Mouse (Mus musculus) common myeloid progenitor, adult 5-6 weeks (primary cell): ENCODE data around the gene Gng2. TPM values are rescaled to one million over a fixed set of nuclear protein-coding genes. Genes with fewer than 3 reads are reported as not detected.
"Not testable (repeated sequence)": the region's sequence is repeated elsewhere in the genome, so short reads cannot be mapped to it uniquely, and the experiment has no call there.

Source experiments
- ATAC-seq: replicated peaks from 2 replicates; pipeline ENCODE4 v1.8.0; 2016; ENCODE audit warnings: low read depth, mild to moderate bottlenecking, moderate TSS enrichment, inconsistent platforms; ENCODE audit not compliant: poor library complexity, severe bottlenecking
- total RNA-seq: library from RNA; stranded (forward); fragments of 200-1000, 187-1606 nt; gene quantifications from 2 replicates; pipeline ENCODE4 v1.2.3, GENCODE M21; 2017

Gene Gng2
- total RNA-seq, 1 experiment from 2014 or later: 38.7 TPM

- no peak for ATAC-seq
Observed at GRCm38 (mm10) chr14:19867286-19867935, 110.0 kb downstream of the Gng2 start.

DNA sequence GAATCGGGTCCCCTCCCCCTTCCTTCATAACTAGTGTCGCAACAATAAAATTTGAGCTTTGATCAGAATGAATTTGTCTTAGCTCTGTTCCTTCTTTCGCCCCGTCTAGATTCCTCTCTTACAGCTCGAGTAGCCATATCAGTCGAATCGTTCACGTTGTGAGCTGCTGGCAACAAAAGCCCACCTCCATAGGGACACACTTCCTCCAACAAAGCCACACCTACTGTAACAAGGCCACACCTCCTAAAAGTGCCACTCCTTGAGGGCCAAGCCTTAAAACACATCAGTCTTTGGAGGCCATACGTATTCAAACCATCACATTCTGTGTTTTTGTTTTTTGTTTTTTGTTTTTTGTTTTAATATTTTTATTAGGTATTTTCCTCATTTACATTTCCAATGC, 112.3 kb downstream of the Gng2 start:
- ATAC-seq: not testable (repeated sequence)

DNA sequence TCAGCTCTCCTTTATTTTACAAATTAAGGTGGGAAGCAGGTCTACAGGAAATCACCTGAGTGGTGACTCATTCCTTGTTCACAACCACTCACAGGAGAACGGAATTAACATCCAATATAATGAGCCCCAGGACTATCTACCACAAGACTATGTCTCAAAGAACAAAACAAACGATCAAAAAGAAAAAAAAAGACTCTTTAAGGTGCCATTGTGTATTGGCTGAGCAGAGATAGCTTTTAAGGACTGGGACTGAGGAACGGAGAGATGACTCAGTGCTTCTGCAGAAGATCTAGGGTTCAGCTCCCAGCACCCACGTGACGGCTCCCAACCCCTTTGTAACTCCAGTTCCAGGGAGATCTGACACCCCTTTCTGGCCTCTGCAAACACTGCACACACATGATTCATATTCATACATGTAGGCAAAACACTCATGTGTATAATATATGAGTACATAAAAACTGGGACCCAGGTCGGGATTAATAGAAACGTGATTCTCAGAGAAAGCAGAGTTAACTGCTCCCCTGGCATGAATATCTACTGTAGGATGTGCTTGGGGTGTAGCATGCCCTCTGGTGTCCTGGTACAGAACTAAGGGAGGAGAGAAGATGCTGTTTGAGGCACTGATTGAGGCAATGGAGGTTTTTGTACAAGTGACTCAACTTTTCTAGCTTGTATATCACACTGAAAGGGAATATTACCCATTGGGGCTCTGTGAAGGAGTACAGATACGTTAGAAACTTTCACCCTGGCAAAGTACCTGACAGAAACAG, 115.9 kb downstream of the Gng2 start:
- ATAC-seq: no peak

- no peak for ATAC-seq
Observed at GRCm38 (mm10) chr14:19860281-19860680, 117.1 kb downstream of the Gng2 start.

DNA sequence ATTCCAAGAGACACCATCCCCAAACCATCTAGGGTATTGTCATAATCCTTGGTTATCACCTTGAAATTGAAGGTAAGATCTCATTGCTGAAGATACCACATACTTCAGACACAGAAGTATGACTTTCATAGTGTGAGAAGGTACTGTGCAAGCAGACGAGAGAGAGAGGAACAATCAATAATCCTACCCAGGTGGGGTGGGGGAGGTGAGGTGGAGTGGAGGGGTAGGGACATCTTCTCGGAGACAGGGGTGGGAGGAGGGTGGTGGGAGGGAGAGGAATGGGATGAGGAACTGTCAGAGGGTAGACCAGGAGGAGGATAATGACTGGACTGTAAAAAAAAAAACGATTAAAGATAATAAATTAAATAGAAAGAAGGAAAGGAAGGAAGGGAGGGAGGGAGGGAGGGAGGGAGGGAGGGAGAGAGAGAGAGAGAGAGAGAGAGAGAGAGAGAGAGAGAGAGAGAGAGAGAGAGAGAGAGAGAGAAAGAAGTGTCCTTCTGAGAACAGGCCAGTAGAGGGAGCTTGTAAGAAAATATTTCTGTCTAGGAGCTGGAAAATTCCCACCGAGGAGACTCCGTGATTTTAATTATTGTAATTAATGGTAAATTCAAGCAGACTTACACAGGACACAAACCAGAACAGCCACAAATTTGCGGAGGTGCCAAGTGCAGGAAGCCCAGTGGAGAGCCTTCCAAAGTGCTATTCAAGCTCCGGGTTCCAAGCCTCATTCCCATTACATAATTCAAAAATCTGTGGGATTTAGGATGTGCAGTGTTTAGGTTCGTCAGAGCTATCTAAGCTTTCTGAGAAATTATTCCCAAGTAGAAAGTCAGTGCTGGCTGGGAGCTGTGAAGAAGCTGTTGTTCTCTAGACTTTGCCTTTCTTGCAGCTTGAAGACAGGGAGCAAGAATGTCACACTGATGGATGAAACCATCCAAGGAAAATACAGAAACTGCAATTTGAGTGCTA, 118.3 kb downstream of the Gng2 start:
- ATAC-seq: no peak

DNA sequence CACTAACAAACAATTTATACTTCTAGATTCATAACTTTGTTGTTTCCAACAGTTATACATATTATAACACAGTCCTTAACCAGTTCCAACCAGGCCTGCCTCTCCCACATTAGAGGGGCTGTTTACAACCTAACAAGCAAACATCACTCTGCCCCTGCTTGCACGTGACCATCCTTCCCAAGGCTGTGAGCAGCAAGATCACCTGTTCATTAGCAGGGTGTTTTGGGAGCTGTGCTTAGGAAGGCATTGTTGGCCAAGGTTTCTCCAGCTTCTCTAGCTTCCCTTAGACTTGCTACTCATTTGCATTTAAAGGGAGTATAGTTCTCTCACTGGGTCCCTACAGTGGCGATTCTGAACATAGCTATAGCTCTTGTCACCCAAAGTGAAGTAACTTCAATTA, 119.1 kb downstream of the Gng2 start:
- no peak for ATAC-seq

DNA sequence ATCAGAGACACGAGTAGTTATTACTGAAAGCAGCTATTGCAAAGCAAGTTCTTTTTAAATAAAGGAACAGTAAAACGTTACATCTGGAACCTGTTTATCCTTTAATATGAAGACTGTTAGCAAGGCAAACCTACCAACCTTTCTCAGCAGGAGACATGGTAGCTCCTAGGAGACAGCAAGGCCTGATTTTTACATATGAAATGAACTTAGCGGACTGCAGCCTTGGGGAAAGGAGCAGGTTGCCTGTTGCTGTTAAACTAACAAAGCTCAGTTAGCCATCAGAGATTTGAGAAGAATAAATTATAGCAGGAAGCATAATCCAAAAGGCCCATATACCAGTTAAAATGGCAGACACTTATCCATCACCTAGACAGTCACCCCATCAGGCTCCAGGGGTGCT, 124.0 kb downstream of the Gng2 start:
- no peak for ATAC-seq

GRCm38 (mm10) chr14:19839600-19840332, 137.7 kb downstream of the Gng2 start:
- ATAC-seq: peak; percentile 83

DNA sequence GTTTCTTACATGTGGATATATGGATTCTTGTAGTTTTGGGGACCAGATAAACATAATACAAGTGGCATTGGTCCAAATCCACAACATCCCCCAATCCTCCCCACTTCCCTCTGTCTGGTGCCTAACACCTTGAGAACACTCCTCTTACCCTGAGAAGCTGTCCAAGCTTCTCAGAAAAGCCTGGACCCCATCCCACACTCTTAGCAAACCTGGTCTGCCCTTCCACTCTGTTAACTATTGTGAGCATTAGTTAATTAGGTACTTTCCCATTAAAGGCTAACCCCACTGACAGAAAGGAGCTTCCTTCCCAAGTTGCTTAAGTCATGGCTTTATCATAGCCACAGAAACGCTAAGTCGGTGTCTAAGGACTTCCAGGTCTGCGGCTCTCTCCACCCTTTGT, 141.1 kb downstream of the Gng2 start:
- no peak for ATAC-seq

- no peak for ATAC-seq
Observed at GRCm38 (mm10) chr14:19825481-19825880, 151.9 kb downstream of the Gng2 start.

- peak; percentile 98 for ATAC-seq
Observed at GRCm38 (mm10) chr14:19823321-19824142, 153.9 kb downstream of the Gng2 start, which contains the start of gene Rtraf. TSS of gene Rtraf (minus strand) at chr14:19823824.

Other genes starting within 250 kb of the Gng2 start
- gene Nid2, start 226.4 kb downstream of the Gng2 start, total RNA-seq: 0.82 and 1.2 TPM in 2 replicates
- 194 and 230 TPM in 2 replicates for gene Rtraf, start 153.8 kb downstream of the Gng2 start, total RNA-seq
- 2.1 and 2.2 TPM in 2 replicates for gene Saysd1, start 160.9 kb upstream of the Gng2 start, total RNA-seq
- 11.4 and 13.9 TPM in 2 replicates for gene Kcnk5, start 204.2 kb upstream of the Gng2 start, total RNA-seq